Mouse (Mus musculus) retina, postnatal 7 days (tissue): ENCODE data around the gene Trim7.
"Not testable (repeated sequence)": the region's sequence is repeated elsewhere in the genome, so short reads cannot be mapped to it uniquely, and the experiment has no call there.

ENCODE experiments used
- DNase-seq: peaks from one replicate; pipeline ENCODE4 v3.0.0-alpha.2; 2012; ENCODE audit warnings: low read depth, low spot score

Trim7 gene

GRCm38 (mm10) chr11:48823536-48823972, 2.4 kb upstream of the Trim7 start:
- no peak for DNase-seq

- no peak for DNase-seq
Observed at GRCm38 (mm10) chr11:48824311-48824830, 1.6 kb upstream of the Trim7 start.

- DNase-seq: no peak
Observed at GRCm38 (mm10) chr11:48826752-48827096, 784 bp downstream of the Trim7 start.

- no peak for DNase-seq
Observed at GRCm38 (mm10) chr11:48827926-48828325, 2.0 kb downstream of the Trim7 start.

- DNase-seq: no peak
Observed at GRCm38 (mm10) chr11:48830279-48830678, 4.3 kb downstream of the Trim7 start.

GRCm38 (mm10) chr11:48831273-48831672, 5.3 kb downstream of the Trim7 start:
- DNase-seq: no peak

GRCm38 (mm10) chr11:48833078-48833730, 7.3 kb downstream of the Trim7 start:
- DNase-seq: no peak

- peak; percentile 85 for DNase-seq
Observed at GRCm38 (mm10) chr11:48833731-48834639, 8.0 kb downstream of the Trim7 start.

- DNase-seq: no peak
Observed at GRCm38 (mm10) chr11:48835923-48836322, 10.0 kb downstream of the Trim7 start.

- no peak for DNase-seq
Observed at GRCm38 (mm10) chr11:48836990-48837309, 11.0 kb downstream of the Trim7 start.

GRCm38 (mm10) chr11:48837310-48838180, 11.6 kb downstream of the Trim7 start:
- DNase-seq: no peak

GRCm38 (mm10) chr11:48838181-48838797, 12.3 kb downstream of the Trim7 start:
- DNase-seq: no peak

GRCm38 (mm10) chr11:48838879-48839680, 13.1 kb downstream of the Trim7 start:
- no peak for DNase-seq

- no peak for DNase-seq
Observed at GRCm38 (mm10) chr11:48840805-48841204, 14.9 kb downstream of the Trim7 start.

- no peak for DNase-seq
Observed at GRCm38 (mm10) chr11:48841213-48841612, 15.3 kb downstream of the Trim7 start.

GRCm38 (mm10) chr11:48842378-48842792, 16.4 kb downstream of the Trim7 start:
- no peak for DNase-seq

GRCm38 (mm10) chr11:48843202-48843601, 17.3 kb downstream of the Trim7 start:
- no peak for DNase-seq

- no peak for DNase-seq
Observed at GRCm38 (mm10) chr11:48844309-48844708, 18.4 kb downstream of the Trim7 start.

- no peak for DNase-seq
Observed at GRCm38 (mm10) chr11:48845244-48845815, 19.4 kb downstream of the Trim7 start.

GRCm38 (mm10) chr11:48846362-48846761, 20.4 kb downstream of the Trim7 start:
- not testable (repeated sequence) for DNase-seq
